Mouse (Mus musculus): ENCODE results near the gene Aak1. TPM values are rescaled to one million over a fixed set of nuclear protein-coding genes. Genes with fewer than 3 reads are reported as not detected.

Gene Aak1
- total and polyA plus RNA-seq, 2 experiments = 2.6 to 7.2 TPM

DNA sequence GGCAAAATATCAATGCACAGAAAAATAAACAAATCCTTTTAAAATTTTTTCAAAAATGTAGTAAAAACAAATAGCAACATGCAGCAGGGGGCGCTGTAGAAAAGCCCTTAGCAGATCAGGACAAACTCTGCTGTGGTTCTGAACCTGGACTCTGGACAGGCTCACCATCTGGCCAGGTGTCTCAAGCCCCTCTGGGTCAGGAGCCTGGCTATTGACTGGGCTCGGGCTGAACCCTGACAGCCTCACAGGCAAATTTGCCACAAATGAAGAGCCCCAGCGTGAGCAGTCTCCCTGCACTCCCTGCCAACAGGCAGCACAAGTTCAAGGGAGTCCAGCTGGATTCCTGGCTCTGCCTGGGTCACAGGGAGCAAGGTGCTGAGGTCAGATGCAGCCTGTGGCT, 36.0 kb upstream of the Aak1 start:
- WGBS = 7% methylated on average over 3 of the region's 3 CpGs
- TF ChIP-seq POLR2A (IDR thresholded peaks at IDR 0.05; ENCODE audit: extremely low read depth, insufficient read depth, low read length) = no peak
- peak; percentile 50 for TF ChIP-seq CTCF (IDR thresholded peaks at IDR 0.05; ENCODE audit: low read depth, low read length)
- no peak overlapping the region for H3K4me3 ChIP-seq (ENCODE audit: insufficient read depth, low read depth, low read length)
- H3K27ac ChIP-seq (replicated peaks; ENCODE audit: insufficient read depth, low read depth, low read length) = no peak overlapping the region
- H3K79me2 ChIP-seq (ENCODE audit: control insufficient read depth, insufficient read depth, low read length) = no peaks in the 10 kb centered on the region
- peak; percentile 68 for DNase-seq (ENCODE audit: extremely low read depth, low read depth, low spot score)
- H3K36me3 ChIP-seq (ENCODE audit: control insufficient read depth, insufficient read depth, low read length) = no peaks in the 10 kb centered on the region
- no peak overlapping the region for H3K9ac ChIP-seq (ENCODE audit: low read depth, low read length)
- no peaks in the 10 kb centered on the region for H3K27me3 ChIP-seq (ENCODE audit: control insufficient read depth, insufficient read depth, low read length)
- H3K4me1 ChIP-seq (ENCODE audit: control insufficient read depth, insufficient read depth, low read length) = no peaks in the 10 kb centered on the region

DNA sequence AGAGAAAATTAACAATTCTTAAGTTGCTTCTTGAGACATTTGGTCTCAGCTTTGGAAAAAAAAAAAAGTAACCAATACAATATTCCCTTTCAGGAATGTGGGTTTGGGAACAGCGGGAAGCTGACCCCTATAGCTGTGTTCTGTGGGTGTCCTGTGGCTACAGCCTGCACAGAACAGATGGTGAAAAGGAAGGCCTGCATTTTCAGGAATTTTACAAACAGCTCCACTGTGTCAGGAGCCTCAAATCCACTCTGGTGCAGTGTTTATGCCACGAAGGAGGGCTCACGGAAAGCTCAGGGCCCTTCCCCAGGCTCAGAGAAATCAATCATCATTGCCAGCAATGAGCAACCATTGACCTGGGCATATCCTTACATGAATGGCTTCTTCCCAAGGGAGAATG, 34.4 kb upstream of the Aak1 start:
- TF ChIP-seq CTCF (IDR thresholded peaks at IDR 0.05; ENCODE audit: low read depth, low read length) (no peak), POLR2A (IDR thresholded peaks at IDR 0.05; ENCODE audit: extremely low read depth, insufficient read depth, low read length) (no peak)
- H3K36me3 ChIP-seq (ENCODE audit: control insufficient read depth, insufficient read depth, low read length) = no peaks in the 10 kb centered on the region
- 91% methylated on average over 3 of the region's 3 CpGs for WGBS
- H3K79me2 ChIP-seq (ENCODE audit: control insufficient read depth, insufficient read depth, low read length) = no peaks in the 10 kb centered on the region
- DNase-seq (ENCODE audit: extremely low read depth, low read depth, low spot score) = no peak
- H3K27ac ChIP-seq (replicated peaks; ENCODE audit: insufficient read depth, low read depth, low read length) = no peak overlapping the region
- H3K27me3 ChIP-seq (ENCODE audit: control insufficient read depth, insufficient read depth, low read length) = no peaks in the 10 kb centered on the region
- no peaks in the 10 kb centered on the region for H3K4me1 ChIP-seq (ENCODE audit: control insufficient read depth, insufficient read depth, low read length)
- no peak overlapping the region for H3K4me3 ChIP-seq (ENCODE audit: insufficient read depth, low read depth, low read length)
- no peak overlapping the region for H3K9ac ChIP-seq (ENCODE audit: low read depth, low read length)

DNA sequence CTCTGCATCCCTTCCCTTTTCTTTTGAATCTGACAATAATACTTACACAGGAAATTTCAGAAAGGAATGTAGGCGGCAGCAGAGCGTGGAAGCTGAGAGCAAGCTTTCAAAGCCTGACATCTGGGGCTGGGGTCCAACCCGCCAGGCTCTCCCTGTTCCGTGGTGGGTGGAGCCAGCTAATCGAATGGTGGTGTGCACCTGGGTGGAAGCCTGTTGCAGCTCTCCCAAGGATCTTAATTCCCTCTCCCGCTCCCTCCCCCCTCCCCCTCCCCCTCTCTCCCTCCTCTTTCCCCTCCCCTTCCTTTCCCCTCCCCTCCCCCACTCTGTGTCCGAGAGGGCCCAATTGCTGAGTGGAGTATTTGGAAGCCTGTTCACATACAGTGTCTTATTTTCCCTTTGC, 33.9 kb upstream of the Aak1 start:
- H3K36me3 ChIP-seq (ENCODE audit: control insufficient read depth, insufficient read depth, low read length) = no peaks in the 10 kb centered on the region
- TF ChIP-seq POLR2A (IDR thresholded peaks at IDR 0.05; ENCODE audit: extremely low read depth, insufficient read depth, low read length) (no peak), CTCF (IDR thresholded peaks at IDR 0.05; ENCODE audit: low read depth, low read length) (no peak)
- H3K4me3 ChIP-seq (ENCODE audit: insufficient read depth, low read depth, low read length) = no peak overlapping the region
- no peaks in the 10 kb centered on the region for H3K27me3 ChIP-seq (ENCODE audit: control insufficient read depth, insufficient read depth, low read length)
- no peaks in the 10 kb centered on the region for H3K79me2 ChIP-seq (ENCODE audit: control insufficient read depth, insufficient read depth, low read length)
- H3K9ac ChIP-seq (ENCODE audit: low read depth, low read length) = no peak overlapping the region
- H3K4me1 ChIP-seq (ENCODE audit: control insufficient read depth, insufficient read depth, low read length) = no peaks in the 10 kb centered on the region
- no peak for DNase-seq (ENCODE audit: extremely low read depth, low read depth, low spot score)
- H3K27ac ChIP-seq (replicated peaks; ENCODE audit: insufficient read depth, low read depth, low read length) = no peak overlapping the region
- WGBS = 61% methylated on average over 7 of the region's 7 CpGs

DNA sequence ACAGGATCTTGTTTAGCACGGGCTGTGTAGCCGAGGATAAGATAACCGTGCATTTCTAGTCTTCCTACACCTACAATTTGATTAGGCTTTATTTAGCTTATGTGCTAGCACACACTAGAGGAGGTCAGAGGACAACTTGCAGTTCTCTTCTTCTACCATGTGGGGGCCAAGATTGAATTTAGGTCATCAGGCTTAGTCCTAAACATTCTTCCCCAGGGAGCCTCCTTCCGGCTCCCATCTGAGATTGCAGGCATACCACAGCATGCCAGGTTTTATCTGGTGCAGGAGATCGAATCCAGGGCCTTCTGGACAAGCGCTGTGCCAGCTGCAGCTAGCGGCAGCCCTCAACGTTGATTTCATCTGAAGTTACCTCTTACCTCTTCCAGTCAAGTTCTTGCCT, 32.7 kb upstream of the Aak1 start:
- Histone ChIP-seq H3K79me2 (ENCODE audit: control insufficient read depth, insufficient read depth, low read length) (no peaks in the 10 kb centered on the region), H3K27ac (replicated peaks; ENCODE audit: insufficient read depth, low read depth, low read length) (no peak overlapping the region), H3K4me1 (ENCODE audit: control insufficient read depth, insufficient read depth, low read length) (no peaks in the 10 kb centered on the region), H3K36me3 (ENCODE audit: control insufficient read depth, insufficient read depth, low read length) (no peaks in the 10 kb centered on the region), H3K27me3 (ENCODE audit: control insufficient read depth, insufficient read depth, low read length) (no peaks in the 10 kb centered on the region), H3K4me3 (ENCODE audit: insufficient read depth, low read depth, low read length) (no peak overlapping the region), H3K9ac (ENCODE audit: low read depth, low read length) (no peak overlapping the region)
- peak; percentile 56 for DNase-seq (ENCODE audit: extremely low read depth, low read depth, low spot score)
- 31% methylated on average over 8 of the region's 8 CpGs for WGBS
- peak; percentile 11; the same call in 1 of the 2 replicates for TF ChIP-seq CTCF (IDR thresholded peaks at IDR 0.05; ENCODE audit: low read depth, low read length)
- no peak for TF ChIP-seq POLR2A (IDR thresholded peaks at IDR 0.05; ENCODE audit: extremely low read depth, insufficient read depth, low read length)

GRCm38 (mm10) chr6:86818914-86819313, 30.4 kb upstream of the Aak1 start:
- peaks cover 3% of the 10 kb centered on the region; the same call in 1 of the 2 replicates for H3K4me1 ChIP-seq (ENCODE audit: control insufficient read depth, insufficient read depth, low read length)
- no peaks in the 10 kb centered on the region for H3K36me3 ChIP-seq (ENCODE audit: control insufficient read depth, insufficient read depth, low read length)
- H3K79me2 ChIP-seq (ENCODE audit: control insufficient read depth, insufficient read depth, low read length) = no peaks in the 10 kb centered on the region
- no peaks in the 10 kb centered on the region for H3K27me3 ChIP-seq (ENCODE audit: control insufficient read depth, insufficient read depth, low read length)
- no peak overlapping the region for H3K4me3 ChIP-seq (ENCODE audit: insufficient read depth, low read depth, low read length)
- WGBS = 88% methylated on average over 4 of the region's 4 CpGs
- TF ChIP-seq POLR2A (IDR thresholded peaks at IDR 0.05; ENCODE audit: extremely low read depth, insufficient read depth, low read length) (no peak), CTCF (IDR thresholded peaks at IDR 0.05; ENCODE audit: low read depth, low read length) (no peak)
- no peak overlapping the region for H3K9ac ChIP-seq (ENCODE audit: low read depth, low read length)
- DNase-seq (ENCODE audit: extremely low read depth, low read depth, low spot score) = no peak
- H3K27ac ChIP-seq (replicated peaks; ENCODE audit: insufficient read depth, low read depth, low read length) = no peak overlapping the region

DNA sequence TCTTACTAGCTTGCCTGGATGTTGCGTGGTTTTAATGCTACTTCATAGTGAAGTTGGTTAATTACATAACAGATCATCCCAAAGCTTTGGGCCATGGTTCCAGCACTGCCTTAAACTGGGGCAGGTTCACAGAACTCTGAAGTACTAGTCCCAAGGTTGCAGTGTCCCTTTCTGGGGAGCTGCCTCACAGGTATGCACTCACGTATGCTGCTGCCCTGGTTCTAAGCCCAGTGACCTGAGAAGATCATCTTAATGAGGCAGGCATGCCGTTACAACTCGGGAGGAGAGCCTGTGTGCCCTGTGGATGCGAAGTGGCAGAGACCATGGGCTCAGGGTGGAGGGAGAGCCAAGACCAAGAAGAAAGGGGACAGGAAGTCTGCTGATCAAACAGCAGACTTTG, 29.4 kb upstream of the Aak1 start:
- TF ChIP-seq CTCF (IDR thresholded peaks at IDR 0.05; ENCODE audit: low read depth, low read length) = no peak
- no peak for TF ChIP-seq POLR2A (IDR thresholded peaks at IDR 0.05; ENCODE audit: extremely low read depth, insufficient read depth, low read length)
- H3K36me3 ChIP-seq (ENCODE audit: control insufficient read depth, insufficient read depth, low read length) = no peaks in the 10 kb centered on the region
- no peak overlapping the region for H3K4me3 ChIP-seq (ENCODE audit: insufficient read depth, low read depth, low read length)
- no peaks in the 10 kb centered on the region for H3K27me3 ChIP-seq (ENCODE audit: control insufficient read depth, insufficient read depth, low read length)
- H3K9ac ChIP-seq (ENCODE audit: low read depth, low read length) = no peak overlapping the region
- no peaks in the 10 kb centered on the region for H3K79me2 ChIP-seq (ENCODE audit: control insufficient read depth, insufficient read depth, low read length)
- no peak overlapping the region for H3K27ac ChIP-seq (replicated peaks; ENCODE audit: insufficient read depth, low read depth, low read length)
- DNase-seq (ENCODE audit: extremely low read depth, low read depth, low spot score) = no peak
- 94% methylated on average over 5 of the region's 5 CpGs for WGBS
- H3K4me1 ChIP-seq (ENCODE audit: control insufficient read depth, insufficient read depth, low read length) = peaks cover 3% of the 10 kb centered on the region; the same call in 1 of the 2 replicates
